Mouse (Mus musculus): ENCODE results near the gene Elob.
A peak's percentile ranks its signal among the peaks of the same experiment; 100 is the strongest.

The Elob gene

DNA sequence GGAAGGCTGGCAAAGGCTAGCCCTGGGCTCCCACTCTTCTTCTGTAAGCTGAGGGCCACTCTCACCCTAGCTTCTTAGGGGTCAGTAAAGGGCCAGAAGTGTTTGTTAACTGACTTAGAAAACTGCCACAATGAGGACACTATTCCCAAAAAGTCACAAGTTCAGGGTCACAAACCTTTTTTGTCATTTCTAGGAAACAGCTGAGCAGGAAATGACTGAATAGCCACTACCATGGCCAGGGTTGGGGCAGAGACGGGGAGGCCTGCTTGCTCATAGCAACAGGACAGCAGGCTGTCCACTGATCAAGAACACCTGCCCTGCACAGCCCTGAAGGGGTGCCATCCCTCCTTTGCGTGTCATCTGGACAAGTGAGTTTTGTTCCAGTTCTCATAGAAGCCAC, 51.8 kb downstream of the Elob start:
- peak in 1 of 2 experiments; percentile 15 for DNase-seq

DNA sequence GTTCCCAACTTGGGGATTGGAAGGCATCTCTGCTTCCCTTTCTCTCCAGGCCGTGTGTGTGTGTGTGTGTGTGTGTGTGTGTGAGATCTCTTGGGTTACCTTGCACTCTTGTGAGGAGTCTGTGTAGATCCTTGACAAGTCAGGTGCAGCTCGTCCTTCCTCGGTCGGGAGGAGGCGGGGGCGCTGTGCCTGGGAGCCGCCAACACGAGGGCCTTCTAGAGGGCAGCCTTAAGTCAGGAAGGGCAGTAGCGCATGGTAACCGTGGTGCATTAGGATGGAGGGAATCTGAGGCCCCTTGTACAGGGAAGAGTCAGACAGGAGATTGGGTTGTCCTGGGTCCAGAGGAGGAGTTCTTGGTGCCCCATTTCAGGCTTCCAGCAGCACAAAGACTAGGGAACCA, 52.7 kb downstream of the Elob start:
- no peak for DNase-seq

All from kidney, postnatal 36 days (tissue).